Mouse (Mus musculus): ENCODE results near the gene Kazn. TPM values are rescaled to one million over a fixed set of nuclear protein-coding genes. Genes with fewer than 3 reads are reported as not detected.

The Kazn gene
- polyA plus RNA-seq, 1 experiment: not detected

DNA sequence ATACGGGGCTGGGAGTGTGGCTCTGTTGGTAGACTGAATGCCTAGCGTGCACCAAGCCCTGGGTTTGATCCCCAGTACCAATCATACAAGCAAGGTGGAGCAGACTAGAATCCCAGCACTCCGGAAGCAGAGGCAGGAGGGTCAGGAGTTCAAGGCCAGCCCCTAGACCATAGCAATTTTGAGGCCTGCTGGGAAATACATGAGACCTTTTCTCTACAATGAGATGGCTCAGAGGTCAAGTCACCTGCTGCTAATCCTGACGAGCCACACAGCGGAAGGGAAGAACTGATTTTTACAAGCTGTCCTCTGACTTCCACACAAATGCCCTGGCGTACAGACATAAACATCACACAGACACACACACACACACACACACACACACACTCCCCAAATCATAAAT, 33.5 kb downstream of the Kazn start:
- H3K27me3 ChIP-seq (ENCODE audit: control insufficient read depth, insufficient read depth, insufficient read length): no peaks in the 10 kb centered on the region

DNA sequence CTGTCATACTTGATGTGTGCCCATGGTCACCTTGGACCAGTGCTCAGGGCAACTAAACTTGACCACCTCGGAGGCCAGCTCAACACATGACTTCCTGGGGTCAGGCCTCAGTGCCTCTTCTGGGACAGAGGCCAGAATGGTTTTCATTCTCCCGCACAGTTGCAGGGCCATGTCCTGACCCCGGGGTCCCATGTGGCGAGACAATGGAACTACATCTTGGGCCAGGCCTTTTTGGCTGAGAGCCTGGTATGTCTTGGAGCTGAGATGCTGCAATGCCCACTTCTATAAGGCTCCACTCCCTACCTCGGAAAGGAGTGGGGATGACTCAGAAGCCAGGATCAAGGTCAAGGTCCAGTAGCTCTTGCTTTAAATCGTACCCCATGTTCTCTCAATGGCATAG, 42.6 kb downstream of the Kazn start:
- Histone ChIP-seq H3K36me3 (ENCODE audit: control insufficient read depth, insufficient read depth) (no peaks in the 10 kb centered on the region), H3K79me3 (ENCODE audit: low read depth) (no peaks in the 10 kb centered on the region), H3K27me3 (ENCODE audit: control insufficient read depth, insufficient read depth, insufficient read length) (no peaks in the 10 kb centered on the region), H3ac (ENCODE audit: control insufficient read depth, insufficient read length, low read depth) (no peak overlapping the region), H3K79me2 (ENCODE audit: control insufficient read depth, insufficient read depth) (no peaks in the 10 kb centered on the region), H3K4me3 (ENCODE audit: insufficient read depth, poor library complexity, severe bottlenecking) (no peak overlapping the region)
- TF ChIP-seq MYOG (IDR thresholded peaks at IDR 0.05; ENCODE audit: control insufficient read depth, extremely low read depth, insufficient read length) (no peak), CTCF (IDR thresholded peaks at IDR 0.05; ENCODE audit: control insufficient read depth, insufficient read depth, insufficient read length) (no peak), MYOD1 (IDR thresholded peaks at IDR 0.05; ENCODE audit: control insufficient read depth, insufficient read length, low read depth) (no peak), CEBPB (IDR thresholded peaks at IDR 0.05; ENCODE audit: low read depth) (no peak), FOSL1 (IDR thresholded peaks at IDR 0.05; ENCODE audit: insufficient read depth, low read length, poor library complexity, severe bottlenecking) (no peak), MAX (IDR thresholded peaks at IDR 0.05) (no peak), USF1 (IDR thresholded peaks at IDR 0.05; ENCODE audit: low read depth) (no peak)

More for the DNA sequence above, 33.5 kb downstream of the Kazn start:
- Histone ChIP-seq H3K79me2 (ENCODE audit: control insufficient read depth, insufficient read depth) (no peaks in the 10 kb centered on the region), H3K79me3 (ENCODE audit: low read depth) (no peaks in the 10 kb centered on the region), H3K4me3 (ENCODE audit: insufficient read depth, poor library complexity, severe bottlenecking) (no peak overlapping the region), H3ac (ENCODE audit: control insufficient read depth, insufficient read length, low read depth) (no peak overlapping the region), H3K36me3 (ENCODE audit: control insufficient read depth, insufficient read depth) (no peaks in the 10 kb centered on the region)
- TF ChIP-seq MAX (IDR thresholded peaks at IDR 0.05) (no peak), MYOD1 (IDR thresholded peaks at IDR 0.05; ENCODE audit: control insufficient read depth, insufficient read length, low read depth) (no peak), CEBPB (IDR thresholded peaks at IDR 0.05; ENCODE audit: low read depth) (no peak), CTCF (IDR thresholded peaks at IDR 0.05; ENCODE audit: control insufficient read depth, insufficient read depth, insufficient read length) (no peak), MYOG (IDR thresholded peaks at IDR 0.05; ENCODE audit: control insufficient read depth, extremely low read depth, insufficient read length) (no peak), FOSL1 (IDR thresholded peaks at IDR 0.05; ENCODE audit: insufficient read depth, low read length, poor library complexity, severe bottlenecking) (no peak), USF1 (IDR thresholded peaks at IDR 0.05; ENCODE audit: low read depth) (no peak)

DNA sequence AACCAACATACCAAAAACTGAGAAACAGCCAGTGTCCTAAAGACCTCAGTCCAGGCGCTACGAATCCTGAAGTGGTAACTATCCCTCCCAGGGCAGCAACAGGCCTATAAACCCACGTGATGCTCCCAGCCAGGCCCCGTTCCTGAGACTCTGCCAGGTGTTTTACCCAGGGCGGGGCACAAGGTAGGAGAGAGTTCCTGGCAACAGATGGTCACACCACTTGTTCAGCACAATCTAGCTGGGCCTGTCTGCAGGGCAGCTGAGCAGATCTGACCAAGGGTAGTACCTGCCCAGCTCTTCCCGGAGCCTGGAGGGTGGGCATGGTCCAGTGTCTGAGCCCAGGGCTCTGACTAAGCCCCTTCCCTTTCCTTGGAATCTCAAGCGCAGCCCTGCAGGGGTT, 45.4 kb downstream of the Kazn start:
- no peak overlapping the region for H3K4me3 ChIP-seq (ENCODE audit: insufficient read depth, poor library complexity, severe bottlenecking)
- no peak overlapping the region for H3ac ChIP-seq (ENCODE audit: control insufficient read depth, insufficient read length, low read depth)
- TF ChIP-seq MYOD1 (IDR thresholded peaks at IDR 0.05; ENCODE audit: control insufficient read depth, insufficient read length, low read depth) (no peak), CEBPB (IDR thresholded peaks at IDR 0.05; ENCODE audit: low read depth) (no peak), MYOG (IDR thresholded peaks at IDR 0.05; ENCODE audit: control insufficient read depth, extremely low read depth, insufficient read length) (no peak), MAX (IDR thresholded peaks at IDR 0.05) (no peak), USF1 (IDR thresholded peaks at IDR 0.05; ENCODE audit: low read depth) (no peak), FOSL1 (IDR thresholded peaks at IDR 0.05; ENCODE audit: insufficient read depth, low read length, poor library complexity, severe bottlenecking) (no peak), CTCF (IDR thresholded peaks at IDR 0.05; ENCODE audit: control insufficient read depth, insufficient read depth, insufficient read length) (no peak)
- no peaks in the 10 kb centered on the region for H3K27me3 ChIP-seq (ENCODE audit: control insufficient read depth, insufficient read depth, insufficient read length)
- H3K79me3 ChIP-seq (ENCODE audit: low read depth): no peaks in the 10 kb centered on the region
- no peaks in the 10 kb centered on the region for H3K79me2 ChIP-seq (ENCODE audit: control insufficient read depth, insufficient read depth)
- no peaks in the 10 kb centered on the region for H3K36me3 ChIP-seq (ENCODE audit: control insufficient read depth, insufficient read depth)

DNA sequence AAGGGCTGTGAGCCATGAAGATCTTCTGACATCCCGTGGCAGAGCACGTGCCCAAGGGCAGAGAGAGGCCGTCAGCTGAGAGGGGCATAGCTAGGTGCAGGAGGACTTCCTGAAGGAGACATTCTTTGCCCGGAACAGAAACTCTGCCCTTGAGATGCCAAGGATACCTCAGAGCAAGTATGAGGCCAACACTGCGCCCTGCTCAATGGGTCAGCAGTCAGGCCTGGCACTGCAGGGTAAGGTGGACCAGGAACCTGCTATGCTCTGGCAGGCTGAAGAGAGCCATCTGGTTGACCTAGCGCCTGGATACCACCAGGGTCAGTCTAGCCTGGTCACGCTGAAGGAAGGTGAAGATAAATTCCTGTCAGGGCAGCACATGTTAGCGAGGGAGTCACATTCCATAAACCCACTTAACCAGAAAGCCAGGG, 46.0 kb downstream of the Kazn start:
- TF ChIP-seq MYOD1 (IDR thresholded peaks at IDR 0.05; ENCODE audit: control insufficient read depth, insufficient read length, low read depth): no peak
- Histone ChIP-seq H3K36me3 (ENCODE audit: control insufficient read depth, insufficient read depth) (no peaks in the 10 kb centered on the region), H3K4me3 (ENCODE audit: insufficient read depth, poor library complexity, severe bottlenecking) (no peak overlapping the region)

DNA sequence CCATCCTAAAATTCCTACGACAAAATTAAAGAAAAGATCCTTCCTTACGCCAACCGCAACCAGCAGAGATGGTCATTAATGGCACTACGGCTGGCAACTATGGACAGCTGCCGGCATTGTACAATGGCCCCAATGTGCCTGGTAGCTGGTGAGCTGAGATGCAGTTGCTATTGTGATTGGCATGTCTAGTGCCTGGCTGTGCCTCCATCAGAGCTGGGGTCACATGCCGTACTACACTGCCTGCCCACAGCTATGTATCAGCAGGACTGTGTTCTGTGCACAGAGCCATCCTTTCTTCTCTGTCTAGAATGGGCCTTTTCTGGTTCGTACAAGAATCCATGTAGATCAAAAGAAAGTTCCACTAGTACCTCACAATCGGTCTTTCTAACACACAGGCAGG, 49.2 kb downstream of the Kazn start:
- no peaks in the 10 kb centered on the region for H3K27me3 ChIP-seq (ENCODE audit: control insufficient read depth, insufficient read depth, insufficient read length)
- H3ac ChIP-seq (ENCODE audit: control insufficient read depth, insufficient read length, low read depth): no peak overlapping the region
- H3K79me3 ChIP-seq (ENCODE audit: low read depth): no peaks in the 10 kb centered on the region
- no peaks in the 10 kb centered on the region for H3K79me2 ChIP-seq (ENCODE audit: control insufficient read depth, insufficient read depth)
- no peak overlapping the region for H3K4me3 ChIP-seq (ENCODE audit: insufficient read depth, poor library complexity, severe bottlenecking)
- TF ChIP-seq CEBPB (IDR thresholded peaks at IDR 0.05; ENCODE audit: low read depth): no peak
- TF ChIP-seq FOSL1 (IDR thresholded peaks at IDR 0.05; ENCODE audit: insufficient read depth, low read length, poor library complexity, severe bottlenecking): no peak
- no peak for TF ChIP-seq MAX (IDR thresholded peaks at IDR 0.05)
- no peak for TF ChIP-seq MYOG (IDR thresholded peaks at IDR 0.05; ENCODE audit: control insufficient read depth, extremely low read depth, insufficient read length)
- no peak for TF ChIP-seq CTCF (IDR thresholded peaks at IDR 0.05; ENCODE audit: control insufficient read depth, insufficient read depth, insufficient read length)
- TF ChIP-seq USF1 (IDR thresholded peaks at IDR 0.05; ENCODE audit: low read depth): no peak
- no peak for TF ChIP-seq MYOD1 (IDR thresholded peaks at IDR 0.05; ENCODE audit: control insufficient read depth, insufficient read length, low read depth)
- H3K36me3 ChIP-seq (ENCODE audit: control insufficient read depth, insufficient read depth): no peaks in the 10 kb centered on the region

More for the DNA sequence above, 46.0 kb downstream of the Kazn start:
- no peaks in the 10 kb centered on the region for H3K27me3 ChIP-seq (ENCODE audit: control insufficient read depth, insufficient read depth, insufficient read length)
- no peak overlapping the region for H3ac ChIP-seq (ENCODE audit: control insufficient read depth, insufficient read length, low read depth)
- no peaks in the 10 kb centered on the region for H3K79me2 ChIP-seq (ENCODE audit: control insufficient read depth, insufficient read depth)
- no peaks in the 10 kb centered on the region for H3K79me3 ChIP-seq (ENCODE audit: low read depth)

DNA sequence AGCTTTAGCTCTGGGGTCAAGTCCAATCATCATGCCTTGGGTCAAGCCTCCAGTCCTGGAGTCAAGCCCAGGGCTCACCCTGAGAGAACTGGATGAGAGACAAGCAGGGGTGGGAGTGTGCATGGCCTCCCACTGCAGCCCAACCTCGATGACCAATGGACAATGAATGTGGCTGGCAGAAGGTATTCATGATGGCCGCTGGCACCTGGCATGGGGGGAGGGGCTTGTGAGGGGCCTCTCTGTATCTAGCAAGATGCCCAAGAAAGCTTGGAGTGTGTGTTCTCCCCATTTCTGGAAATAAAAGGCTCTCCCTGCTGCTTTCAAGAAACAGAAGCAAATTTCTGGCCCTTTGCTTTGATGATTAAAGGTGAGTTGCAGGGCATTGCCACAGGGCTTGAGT, 50.7 kb downstream of the Kazn start:
- no peaks in the 10 kb centered on the region for H3K27me3 ChIP-seq (ENCODE audit: control insufficient read depth, insufficient read depth, insufficient read length)
- no peak for TF ChIP-seq CEBPB (IDR thresholded peaks at IDR 0.05; ENCODE audit: low read depth)
- no peak for TF ChIP-seq MAX (IDR thresholded peaks at IDR 0.05)
- no peak for TF ChIP-seq USF1 (IDR thresholded peaks at IDR 0.05; ENCODE audit: low read depth)
- no peak for TF ChIP-seq CTCF (IDR thresholded peaks at IDR 0.05; ENCODE audit: control insufficient read depth, insufficient read depth, insufficient read length)
- no peak for TF ChIP-seq MYOG (IDR thresholded peaks at IDR 0.05; ENCODE audit: control insufficient read depth, extremely low read depth, insufficient read length)
- TF ChIP-seq MYOD1 (IDR thresholded peaks at IDR 0.05; ENCODE audit: control insufficient read depth, insufficient read length, low read depth): no peak
- no peak for TF ChIP-seq FOSL1 (IDR thresholded peaks at IDR 0.05; ENCODE audit: insufficient read depth, low read length, poor library complexity, severe bottlenecking)
- H3K36me3 ChIP-seq (ENCODE audit: control insufficient read depth, insufficient read depth): no peaks in the 10 kb centered on the region
- no peaks in the 10 kb centered on the region for H3K79me2 ChIP-seq (ENCODE audit: control insufficient read depth, insufficient read depth)
- no peak overlapping the region for H3ac ChIP-seq (ENCODE audit: control insufficient read depth, insufficient read length, low read depth)
- no peaks in the 10 kb centered on the region for H3K79me3 ChIP-seq (ENCODE audit: low read depth)
- H3K4me3 ChIP-seq (ENCODE audit: insufficient read depth, poor library complexity, severe bottlenecking): no peak overlapping the region

All from C2C12 (cell line).